Mouse (Mus musculus): ENCODE results near the gene Chm. TPM values are rescaled to one million over a fixed set of nuclear protein-coding genes. Genes with fewer than 3 reads are reported as not detected.
A peak's percentile ranks its signal among the peaks of the same experiment; 100 is the strongest.
"Not testable (repeated sequence)": the region's sequence is repeated elsewhere in the genome, so short reads cannot be mapped to it uniquely, and the experiment has no call there.

The Chm gene
- total RNA-seq (2021) = 10 to 100 TPM; 39.3 to 40.0 TPM
- long read RNA-seq, full-length matches to known transcripts = 30 of 39 reads
- long read RNA-seq, partial matches to known transcripts = 0 of 39 reads
- long read RNA-seq, other reads (novel, unspliced or antisense) = 9 of 39 reads

DNA sequence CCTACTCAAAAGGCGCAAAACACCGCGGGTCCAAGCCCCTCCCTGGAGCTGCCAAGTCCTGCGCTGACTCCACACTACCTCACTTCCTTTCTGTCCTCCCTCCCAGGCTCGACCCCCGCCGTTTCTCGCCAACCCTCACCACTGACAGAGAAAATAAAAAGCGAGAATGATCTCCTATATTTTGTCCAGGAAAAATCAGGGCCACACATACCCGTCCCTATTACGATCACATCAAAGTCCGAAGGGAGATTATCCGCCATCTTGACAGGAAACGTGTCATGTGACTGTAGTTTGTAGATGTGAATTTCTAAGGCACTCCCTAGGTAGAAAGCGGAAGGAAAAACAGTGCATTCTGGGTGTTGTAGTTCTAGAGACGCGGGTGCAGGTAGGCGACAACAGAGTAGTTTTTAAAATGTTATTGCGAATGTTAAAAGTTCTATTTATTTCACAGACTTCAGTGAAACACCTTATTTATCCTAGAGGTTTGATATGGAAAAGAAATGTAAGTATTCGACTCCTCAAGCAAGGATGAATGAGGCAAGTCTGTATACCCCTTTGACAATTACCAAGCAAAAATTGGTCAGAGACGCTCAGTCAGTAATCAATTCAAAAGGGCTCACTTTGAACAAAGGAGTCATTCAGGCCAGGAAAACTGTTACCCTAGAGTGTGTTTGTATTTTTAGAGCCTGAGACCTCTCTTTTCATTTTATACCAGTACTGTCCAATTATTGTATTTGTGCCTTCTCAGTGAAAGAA, at the start of gene Chm:
Gene Chm, minus strand, starts transcription at position 288 of the 756 bp plus-strand sequence.
- peak; percentile 39 to 69 for DNase-seq (ENCODE audit: low spot score in 2 of 2)

DNA sequence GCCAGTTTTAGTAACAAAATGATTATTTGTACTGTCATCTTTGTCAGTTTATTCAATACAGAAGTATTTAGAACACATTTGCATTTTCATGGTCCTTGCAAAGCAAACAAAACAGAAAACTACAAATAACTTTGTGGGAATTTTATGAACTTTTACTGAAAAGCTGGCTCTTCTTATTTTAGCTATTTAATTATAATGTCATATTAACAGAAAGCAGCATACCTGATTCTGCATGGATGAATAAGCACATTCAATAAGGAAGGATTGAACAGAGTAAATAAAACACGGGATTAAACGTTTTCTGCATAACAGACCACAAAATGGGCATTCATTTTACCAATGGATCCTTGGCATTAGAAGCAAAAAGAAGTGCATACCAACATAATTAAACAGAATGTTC, 8.6 kb upstream of the Chm start:
- no peak for DNase-seq (ENCODE audit: low spot score in 2 of 2)

DNA sequence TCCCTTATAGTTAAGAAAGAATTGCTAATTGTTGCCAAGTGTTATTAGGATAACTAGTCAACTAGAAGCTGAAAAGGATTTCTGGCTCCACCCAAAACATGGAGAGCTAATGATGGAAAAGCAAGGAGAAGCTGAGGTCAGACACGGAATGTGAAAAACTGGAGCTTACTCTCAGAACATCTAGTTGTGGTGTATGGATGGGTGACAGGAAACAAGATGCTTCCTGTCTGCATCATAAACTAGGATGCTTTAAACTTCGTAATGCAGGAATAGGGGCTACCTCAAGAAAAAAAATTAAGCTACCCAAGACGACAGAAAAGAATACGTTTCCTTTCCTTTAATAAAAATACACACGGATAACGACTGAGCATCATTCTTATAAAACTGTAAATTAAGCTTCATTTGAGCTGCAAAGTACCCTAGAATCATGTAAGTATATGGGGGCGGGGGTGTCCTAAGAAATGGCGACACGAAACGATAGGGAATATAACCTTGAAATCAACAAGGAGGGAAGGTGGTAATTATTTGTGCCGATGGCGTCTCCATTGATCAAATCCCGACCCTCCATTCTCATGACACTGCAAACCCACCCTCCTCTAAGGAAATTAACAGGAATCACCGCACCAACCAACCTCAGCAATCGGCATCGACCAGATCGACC, 618 bp downstream of the Chm start:
- peak in 1 of 2 experiments; percentile 4 for DNase-seq (ENCODE audit: low spot score in 2 of 2)

DNA sequence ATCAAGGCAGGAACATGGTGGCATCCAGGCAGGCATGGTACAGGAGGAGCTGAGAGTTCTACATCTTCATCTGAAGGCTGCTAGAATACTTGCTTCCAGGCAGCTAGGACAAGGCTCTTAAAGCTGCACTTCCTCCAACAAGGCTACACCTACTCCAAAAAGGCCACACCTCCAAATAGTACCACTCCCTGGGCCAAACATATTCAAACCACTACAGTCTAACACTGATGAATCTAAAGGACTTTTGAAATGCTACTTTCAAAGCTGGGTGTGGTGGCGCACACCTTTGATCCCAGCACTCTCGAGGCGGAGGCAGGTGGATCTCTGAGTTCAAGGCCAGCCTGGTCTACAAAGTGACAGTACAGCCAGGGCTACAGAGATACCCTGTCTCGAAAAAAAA, 4.5 kb downstream of the Chm start:
- DNase-seq (ENCODE audit: low spot score in 2 of 2) = not testable (repeated sequence)

DNA sequence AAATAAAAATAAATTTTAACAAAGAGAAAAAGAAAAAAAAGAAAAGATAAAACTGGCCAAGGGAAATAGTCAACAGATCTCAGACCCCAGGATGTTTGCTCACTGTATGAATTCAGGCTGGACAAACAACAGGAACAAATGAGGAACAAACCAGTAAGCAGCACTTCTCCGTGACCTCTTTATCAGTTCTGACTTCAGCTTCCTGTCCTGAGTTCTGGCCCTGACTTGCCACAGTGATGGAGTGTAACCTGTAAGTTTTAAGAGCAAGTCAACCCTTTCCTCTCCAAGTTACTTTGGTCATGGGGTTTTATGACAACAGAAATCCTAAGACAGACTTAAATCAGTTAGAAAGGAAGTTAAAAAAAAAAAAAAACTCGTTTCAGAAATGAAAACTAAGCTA, 12.6 kb downstream of the Chm start:
- DNase-seq (ENCODE audit: low spot score in 2 of 2) = no peak

DNA sequence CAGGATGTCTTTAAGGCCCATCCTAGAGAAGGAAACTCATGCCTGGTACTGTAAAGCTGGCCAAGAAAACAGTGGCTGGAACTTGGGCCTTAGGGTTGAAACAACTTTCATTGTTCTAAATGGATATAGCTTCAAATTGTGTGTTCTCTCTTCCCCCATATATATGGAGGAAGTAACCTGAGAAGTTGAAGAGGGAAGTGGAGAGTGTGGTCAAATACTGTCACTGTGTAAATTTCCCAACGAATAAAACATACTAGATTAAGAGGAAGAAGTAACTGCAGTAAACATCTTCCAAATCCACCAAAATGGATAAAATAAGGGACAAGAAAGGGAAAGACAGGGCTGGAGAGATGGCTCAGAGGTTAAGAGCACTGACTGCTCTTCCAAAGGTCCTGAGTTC, 13.0 kb downstream of the Chm start:
- no peak for DNase-seq (ENCODE audit: low spot score in 2 of 2)

DNA sequence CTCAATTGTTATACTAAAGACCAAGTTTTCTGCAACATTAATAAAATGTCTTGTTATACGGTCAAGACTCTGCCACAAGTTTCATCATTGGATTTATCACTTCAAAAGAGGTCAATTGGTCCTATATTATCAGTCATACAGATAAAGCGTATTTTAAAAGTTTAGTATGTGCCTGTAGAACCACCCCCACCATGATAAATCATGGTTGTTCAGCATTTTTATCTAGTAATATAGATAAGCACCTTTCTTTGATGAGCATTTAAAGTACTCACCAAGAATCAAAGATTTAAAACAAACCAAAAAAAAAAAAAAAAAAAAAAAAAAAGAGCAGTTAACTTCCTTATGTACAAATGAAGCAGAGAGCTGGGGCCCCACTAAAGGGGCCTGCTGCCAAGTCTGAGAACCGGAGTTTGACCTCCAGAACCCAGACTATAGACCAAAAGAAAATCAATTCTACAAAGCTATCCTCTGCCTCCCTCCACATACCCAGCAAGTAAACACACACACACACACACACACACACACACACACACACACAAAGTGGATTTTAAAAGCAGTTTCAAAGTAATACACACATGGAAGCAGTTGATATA, 25.0 kb downstream of the Chm start:
- DNase-seq (ENCODE audit: low spot score in 2 of 2) = no peak

DNA sequence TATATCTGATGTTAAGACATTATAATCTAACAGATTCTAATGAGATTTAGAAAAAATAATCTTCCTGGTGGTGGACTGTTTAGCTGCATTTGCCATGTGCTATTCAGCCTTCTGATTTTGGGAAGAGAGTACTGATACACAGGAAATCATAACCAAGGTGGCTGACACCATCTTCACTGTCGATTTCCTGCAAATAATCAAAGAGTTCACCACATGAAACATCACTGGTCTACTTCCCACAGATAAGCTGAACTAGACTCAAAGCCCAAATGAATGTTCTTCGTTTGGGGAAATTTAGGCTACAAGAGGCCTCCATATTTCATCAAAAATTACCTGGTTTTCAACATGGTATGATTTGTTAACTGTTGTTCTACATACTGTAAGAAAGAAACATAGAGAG, 101.1 kb downstream of the Chm start:
- no peak for DNase-seq (ENCODE audit: low spot score in 2 of 2)

DNA sequence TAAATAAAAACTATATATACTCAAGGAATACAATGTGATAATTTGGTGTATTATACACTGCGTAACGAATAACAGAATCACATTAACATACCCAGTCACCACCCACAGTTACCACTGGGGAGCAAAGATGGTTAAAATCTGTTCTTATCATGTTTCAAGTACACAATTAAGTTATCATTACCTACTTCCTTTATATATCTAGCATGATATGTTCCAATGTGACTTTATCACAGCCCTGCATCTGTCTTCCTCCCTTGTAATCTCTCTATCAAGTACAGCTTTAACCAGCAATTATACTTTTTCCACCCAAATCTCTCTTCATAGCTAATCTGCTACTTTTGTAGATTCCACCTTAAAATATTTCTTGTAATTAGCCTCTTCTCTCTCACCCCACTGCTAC, 109.3 kb downstream of the Chm start:
- no peak for DNase-seq (ENCODE audit: low spot score in 2 of 2)

DNA sequence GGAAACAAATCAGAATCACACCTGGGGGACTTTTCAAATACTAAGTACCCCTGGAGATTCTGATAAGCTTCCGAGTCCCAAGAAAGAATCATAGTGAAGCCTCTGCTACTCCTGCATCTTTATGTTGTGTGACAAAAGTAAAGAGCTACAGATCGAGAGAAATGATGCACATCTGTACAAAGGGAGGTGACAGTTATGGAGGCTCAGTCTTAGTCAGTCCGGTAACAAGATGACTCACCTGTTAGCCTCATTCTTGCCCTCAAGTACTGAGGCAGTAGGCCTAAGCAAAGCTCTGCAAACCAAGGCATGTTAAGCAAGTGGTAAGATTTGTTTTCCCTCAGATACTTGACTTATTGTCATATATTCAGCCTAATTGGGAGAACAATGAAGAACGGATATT, 110.5 kb downstream of the Chm start:
- DNase-seq (ENCODE audit: low spot score in 2 of 2) = no peak

DNA sequence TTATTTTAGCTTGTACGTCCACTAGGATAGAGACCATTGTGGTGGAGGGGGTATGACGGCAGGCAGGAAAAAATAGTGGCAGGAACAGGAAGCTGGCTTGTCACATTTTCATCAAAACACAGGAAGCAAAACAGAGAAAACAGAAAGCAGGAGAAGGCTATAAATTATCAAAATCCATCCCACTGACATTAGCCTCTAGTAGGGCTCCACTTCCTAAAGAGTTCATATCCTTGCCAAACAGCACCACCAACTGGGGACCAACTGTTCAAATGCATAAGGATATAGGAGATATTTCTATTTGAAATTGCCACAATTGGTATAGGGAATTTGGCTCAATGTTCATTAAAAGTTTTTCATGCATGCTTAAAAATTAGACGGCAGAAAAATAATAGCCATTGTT, 181.7 kb downstream of the Chm start:
- DNase-seq (ENCODE audit: low spot score in 2 of 2) = no peak

DNA sequence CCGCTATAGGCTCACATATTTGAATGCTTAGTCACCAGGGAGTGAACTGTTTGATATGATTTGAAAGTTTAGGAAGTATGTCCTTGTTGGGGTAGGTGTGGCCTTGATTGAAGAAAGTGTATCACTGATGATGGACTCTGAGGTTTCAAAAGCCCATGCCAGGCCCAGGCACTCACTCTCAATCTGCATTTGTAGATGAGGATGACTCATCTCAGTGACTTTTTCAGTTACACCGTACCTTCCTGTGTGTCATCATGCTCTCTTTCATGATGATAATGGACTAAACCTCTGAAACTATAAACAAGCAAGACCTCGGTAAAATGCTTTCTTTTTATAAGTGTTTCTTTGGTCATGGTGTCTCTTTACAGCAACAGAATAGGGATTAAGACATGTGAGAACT, 183.1 kb downstream of the Chm start:
- no peak for DNase-seq (ENCODE audit: low spot score in 2 of 2)

Small RNAs within 50 kb of the gene (microRNA-seq; reads per million reads assigned to microRNA genes)
- gene Mir361 = 5,432 to 5,992 reads per million in 2 experiments

Other genes with a start within 250 kb of the Chm start
- gene Dach2, start 112.0 kb upstream of the Chm start, total RNA-seq (2021) = 1 to 10 TPM in 1 of 2 experiments, under 1 TPM in 1; 0.76 to 1.4 TPM